8 mouse cellular contexts compared by ENCODE assay signal in genomic region chr16:18877386-18878090, GRCm38 (mm10). TPM values are rescaled to one million over a fixed set of nuclear protein-coding genes. Genes with fewer than 3 reads are reported as not detected.
DNase-seq lines count a peak whose midpoint lies in the region; ATAC-seq and TF ChIP-seq lines count a peak whose summit lies in the region.

No protein-coding gene starts in this region.

- H3K4me1 ChIP-seq in hindbrain, postnatal 0 days (ENCODE audit: insufficient read depth, low read length), result peaks cover 7% of the 10 kb centered on the region

- no peaks in the 10 kb centered on the region for H3K27me3 ChIP-seq in hindbrain, postnatal 0 days (ENCODE audit: insufficient read depth, low read length)

- peak; percentile 71 for TF ChIP-seq CTCF in hindbrain, postnatal 0 days (IDR thresholded peaks at IDR 0.05; ENCODE audit: low read depth)

- H3K9me3 ChIP-seq in hindbrain, postnatal 0 days (ENCODE audit: low read length), result no peaks in the 10 kb centered on the region

- DNase-seq in WW6 (ENCODE audit: low read depth, low spot score), result peak; percentile 42
- peak; percentile 30 to 38 for DNase-seq in cerebellum, postnatal 36 days
- DNase-seq in frontal cortex, postnatal 25 days (ENCODE audit: low spot score in 2 of 2), result peak; percentile 23 to 36
- DNase-seq in hindbrain, postnatal 0 days (ENCODE audit: low spot score), result peak; percentile 81
- peak; percentile 45 to 48 for DNase-seq in left cerebral cortex, adult 8-10 months (ENCODE audit: low spot score in 2 of 2)
- peak; percentile 50 to 55 for DNase-seq in right cerebral cortex, adult 2 months (ENCODE audit: low spot score in 2 of 2)
- DNase-seq in yolk sac, embryonic 10.5 days (ENCODE audit: low spot score), result peak; percentile 80

- H3K36me3 ChIP-seq in hindbrain, postnatal 0 days (ENCODE audit: insufficient read depth, low read length), result peaks cover 3% of the 10 kb centered on the region; the same call in 1 of the 2 replicates

- H3K4me2 ChIP-seq in hindbrain, postnatal 0 days (ENCODE audit: low read depth, low read length), result peak overlapping the region; percentile 80

- ATAC-seq in hindbrain, postnatal 0 days, result peak; percentile 50
- peak; percentile 22 for ATAC-seq in megakaryocyte, adult 5-6 weeks (ENCODE audit: poor library complexity, severe bottlenecking)

- H3K9ac ChIP-seq in hindbrain, postnatal 0 days (replicated peaks; ENCODE audit: low read length), result peak overlapping the region; percentile 97

- WGBS in hindbrain, postnatal 0 days, result 0% methylated on average over 41 of the region's 43 CpGs

- peak overlapping the region; percentile 89 for H3K4me3 ChIP-seq in hindbrain, postnatal 0 days (ENCODE audit: low read length)

- H3K27ac ChIP-seq in hindbrain, postnatal 0 days, result peak overlapping the region; percentile 98

RNA-seq across cellular contexts. Expression of gene Hira, which starts 0.7 kb away (rescaled TPM):
- 56.7 and 88.6 TPM in 2 replicates for total RNA-seq in hindbrain, postnatal 0 days (2014; rRNA removed)
- polyA plus RNA-seq in hindbrain, postnatal 0 days (2015; fragmentation: Nextera tagmentation; extraction: Ambion mirVana), result 17.9 and 18.6 TPM in 2 replicates
- 100 to 1,000 TPM in 1 of 4 experiments, 10 to 100 TPM in 3; 86.1 to 105 (median 86.3) TPM for total RNA-seq in left cerebral cortex, adult 8-10 months (2022)
- total RNA-seq in megakaryocyte, adult 5-6 weeks (2015), result 28.3 and 34.5 TPM in 2 replicates
- 43.8 and 60.5 TPM in 2 replicates for total RNA-seq in megakaryocyte, adult 5-6 weeks (2017)

RNA-seq across cellular contexts. Expression of gene Mrpl40, which starts 0.9 kb away (rescaled TPM):
- total RNA-seq in hindbrain, postnatal 0 days (2014; rRNA removed), result 13.8 and 21.9 TPM in 2 replicates
- 83.9 and 85.8 TPM in 2 replicates for polyA plus RNA-seq in hindbrain, postnatal 0 days (2015; fragmentation: Nextera tagmentation; extraction: Ambion mirVana)
- 10 to 100 TPM; 37.1 to 41.3 (median 40.0) TPM for total RNA-seq in left cerebral cortex, adult 8-10 months (2022)
- 80.1 and 85.8 TPM in 2 replicates for total RNA-seq in megakaryocyte, adult 5-6 weeks (2015)
- 78.2 and 81.7 TPM in 2 replicates for total RNA-seq in megakaryocyte, adult 5-6 weeks (2017)

RNA-seq across cellular contexts. Expression of gene Gm28539, which starts 41.2 kb away (rescaled TPM):
- not detected in 2 replicates for total RNA-seq in hindbrain, postnatal 0 days (2014; rRNA removed)
- not detected in 2 replicates for polyA plus RNA-seq in hindbrain, postnatal 0 days (2015; fragmentation: Nextera tagmentation; extraction: Ambion mirVana)
- total RNA-seq in left cerebral cortex, adult 8-10 months (2022), result 10 to 100 TPM in 2 of 4 experiments, 1 to 10 TPM in 1, under 1 TPM in 1; 0.88 to 13.3 (median 9.0) TPM
- total RNA-seq in megakaryocyte, adult 5-6 weeks (2015), result not detected in 2 replicates
- total RNA-seq in megakaryocyte, adult 5-6 weeks (2017), result not detected in 2 replicates

RNA-seq across cellular contexts. Expression of gene 2510002D24Rik, which starts 41.2 kb away (rescaled TPM):
- 33.4 and 34.1 TPM in 2 replicates for total RNA-seq in hindbrain, postnatal 0 days (2014; rRNA removed)
- polyA plus RNA-seq in hindbrain, postnatal 0 days (2015; fragmentation: Nextera tagmentation; extraction: Ambion mirVana), result 50.1 and 52.1 TPM in 2 replicates
- total RNA-seq in left cerebral cortex, adult 8-10 months (2022), result 10 to 100 TPM; 23.2 to 29.8 (median 28.6) TPM
- total RNA-seq in megakaryocyte, adult 5-6 weeks (2015), result 7.8 and 9.6 TPM in 2 replicates
- 9.6 and 9.9 TPM in 2 replicates for total RNA-seq in megakaryocyte, adult 5-6 weeks (2017)

Comparison
In these comparisons a context has a peak if more than half of its experiments do, and no peak if none do; other contexts are left out.
1. Peak in every context shown above with its lines: DNase-seq, ATAC-seq, H3K4me3 ChIP-seq and H3K27ac ChIP-seq.
2. DNase-seq: peak in every context shown above with its lines; median percentile 81 in hindbrain, postnatal 0 days; 80 in yolk sac, embryonic 10.5 days; 52 in right cerebral cortex, adult 2 months; 46 in left cerebral cortex, adult 8-10 months; 42 in WW6; 34 in cerebellum, postnatal 36 days; 30 in frontal cortex, postnatal 25 days.